Mouse (Mus musculus): Measurements from ENCODE around the gene Ints5. TPM values are rescaled to one million over a fixed set of nuclear protein-coding genes. Genes with fewer than 3 reads are reported as not detected.

Gene Ints5
- total and polyA plus RNA-seq, 2 experiments: 3.8 to 15.9 TPM

GRCm38 (mm10) chr19:8881034-8881392 is 11.8 kb upstream of the Ints5 start:
- Histone ChIP-seq H3K27me3 (ENCODE audit: control insufficient read depth, insufficient read depth, low read length) (no peaks in the 10 kb centered on the region), H3K27ac (replicated peaks; ENCODE audit: insufficient read depth, low read depth, low read length) (no peak overlapping the region), H3K4me3 (ENCODE audit: insufficient read depth, low read depth, low read length) (peak overlapping the region; percentile 85; the same call in 1 of the 2 replicates), H3K4me1 (ENCODE audit: control insufficient read depth, insufficient read depth, low read length) (peaks cover 5% of the 10 kb centered on the region; the same call in 1 of the 2 replicates), H3K9ac (ENCODE audit: low read depth, low read length) (no peak overlapping the region), H3K79me2 (ENCODE audit: control insufficient read depth, insufficient read depth, low read length) (no peaks in the 10 kb centered on the region), H3K36me3 (ENCODE audit: control insufficient read depth, insufficient read depth, low read length) (peaks cover 2% of the 10 kb centered on the region; the same call in 1 of the 2 replicates)
- DNase-seq (ENCODE audit: extremely low read depth, low read depth, low spot score): no peak
- TF ChIP-seq CTCF (IDR thresholded peaks at IDR 0.05; ENCODE audit: low read depth, low read length) (no peak), POLR2A (IDR thresholded peaks at IDR 0.05; ENCODE audit: extremely low read depth, insufficient read depth, low read length) (no peak)
- 4% methylated on average over 3 of the region's 3 CpGs for WGBS

GRCm38 (mm10) chr19:8883616-8884015 is 9.2 kb upstream of the Ints5 start, which contains the start of the genes Lbhd1 and Gm49403:
TSS of gene Lbhd1 (plus strand) at chr19:8883732.
TSS of gene Gm49403 (plus strand) at chr19:8883930.
- DNase-seq (ENCODE audit: extremely low read depth, low read depth, low spot score): no peak
- peaks cover 9% of the 10 kb centered on the region for H3K4me1 ChIP-seq (ENCODE audit: control insufficient read depth, insufficient read depth, low read length)
- H3K79me2 ChIP-seq (ENCODE audit: control insufficient read depth, insufficient read depth, low read length): no peaks in the 10 kb centered on the region
- no peak within 1 kb of the TSS for H3K4me3 ChIP-seq (ENCODE audit: insufficient read depth, low read depth, low read length)
- WGBS: 80% methylated on average over 3 of the region's 3 CpGs
- H3K27me3 ChIP-seq (ENCODE audit: control insufficient read depth, insufficient read depth, low read length): no peaks in the 10 kb centered on the region
- no peak within 1 kb of the TSS for H3K9ac ChIP-seq (ENCODE audit: low read depth, low read length)
- H3K27ac ChIP-seq (replicated peaks; ENCODE audit: insufficient read depth, low read depth, low read length): no peak within 1 kb of the TSS
- H3K36me3 ChIP-seq (ENCODE audit: control insufficient read depth, insufficient read depth, low read length): no peaks in the 10 kb centered on the region; the same call in 1 of the 2 replicates
- TF ChIP-seq CTCF (IDR thresholded peaks at IDR 0.05; ENCODE audit: low read depth, low read length) (no peak), POLR2A (IDR thresholded peaks at IDR 0.05; ENCODE audit: extremely low read depth, insufficient read depth, low read length) (no peak)

GRCm38 (mm10) chr19:8886916-8887584 is 5.8 kb upstream of the Ints5 start:
- peaks cover 7% of the 10 kb centered on the region for H3K4me1 ChIP-seq (ENCODE audit: control insufficient read depth, insufficient read depth, low read length)
- peak; percentile 55 for DNase-seq (ENCODE audit: extremely low read depth, low read depth, low spot score)
- H3K36me3 ChIP-seq (ENCODE audit: control insufficient read depth, insufficient read depth, low read length): peaks cover 3% of the 10 kb centered on the region; the same call in 1 of the 2 replicates
- 26% methylated on average over 1 of the region's 1 CpGs for WGBS
- H3K27ac ChIP-seq (replicated peaks; ENCODE audit: insufficient read depth, low read depth, low read length): no peak overlapping the region
- no peak overlapping the region for H3K9ac ChIP-seq (ENCODE audit: low read depth, low read length)
- no peak overlapping the region for H3K4me3 ChIP-seq (ENCODE audit: insufficient read depth, low read depth, low read length)
- H3K27me3 ChIP-seq (ENCODE audit: control insufficient read depth, insufficient read depth, low read length): no peaks in the 10 kb centered on the region
- peaks cover 3% of the 10 kb centered on the region; the same call in 1 of the 2 replicates for H3K79me2 ChIP-seq (ENCODE audit: control insufficient read depth, insufficient read depth, low read length)
- TF ChIP-seq POLR2A (IDR thresholded peaks at IDR 0.05; ENCODE audit: extremely low read depth, insufficient read depth, low read length): no peak
- TF ChIP-seq CTCF (IDR thresholded peaks at IDR 0.05; ENCODE audit: low read depth, low read length): no peak

- peaks cover 3% of the 10 kb centered on the region; the same call in 1 of the 2 replicates for H3K36me3 ChIP-seq (ENCODE audit: control insufficient read depth, insufficient read depth, low read length)
- H3K4me3 ChIP-seq (ENCODE audit: insufficient read depth, low read depth, low read length): peak overlapping the region; percentile 82
- peaks cover 3% of the 10 kb centered on the region; the same call in 1 of the 2 replicates for H3K79me2 ChIP-seq (ENCODE audit: control insufficient read depth, insufficient read depth, low read length)
- H3K9ac ChIP-seq (ENCODE audit: low read depth, low read length): peak overlapping the region; percentile 83
- WGBS: 11% methylated on average over 19 of the region's 19 CpGs
- H3K27ac ChIP-seq (replicated peaks; ENCODE audit: insufficient read depth, low read depth, low read length): peak overlapping the region; percentile 72
- peak; percentile 27 for DNase-seq (ENCODE audit: extremely low read depth, low read depth, low spot score)
- TF ChIP-seq POLR2A (IDR thresholded peaks at IDR 0.05; ENCODE audit: extremely low read depth, insufficient read depth, low read length) (no peak), CTCF (IDR thresholded peaks at IDR 0.05; ENCODE audit: low read depth, low read length) (no peak)
- peaks cover 7% of the 10 kb centered on the region for H3K4me1 ChIP-seq (ENCODE audit: control insufficient read depth, insufficient read depth, low read length)
- no peaks in the 10 kb centered on the region for H3K27me3 ChIP-seq (ENCODE audit: control insufficient read depth, insufficient read depth, low read length)
Measured at GRCm38 (mm10) chr19:8887585-8888463, 5.0 kb upstream of the Ints5 start.

- H3K27me3 ChIP-seq (ENCODE audit: control insufficient read depth, insufficient read depth, low read length): no peaks in the 10 kb centered on the region
- H3K9ac ChIP-seq (ENCODE audit: low read depth, low read length): peak within 1 kb of the TSS; percentile 84
- H3K36me3 ChIP-seq (ENCODE audit: control insufficient read depth, insufficient read depth, low read length): peaks cover 3% of the 10 kb centered on the region; the same call in 1 of the 2 replicates
- under 1% methylated on average over 58 of the region's 58 CpGs for WGBS
- peak within 1 kb of the TSS; percentile 82 for H3K4me3 ChIP-seq (ENCODE audit: insufficient read depth, low read depth, low read length)
- peak; percentile 88 for DNase-seq (ENCODE audit: extremely low read depth, low read depth, low spot score)
- H3K27ac ChIP-seq (replicated peaks; ENCODE audit: insufficient read depth, low read depth, low read length): peak within 1 kb of the TSS; percentile 72
- no peak for TF ChIP-seq CTCF (IDR thresholded peaks at IDR 0.05; ENCODE audit: low read depth, low read length)
- TF ChIP-seq POLR2A (IDR thresholded peaks at IDR 0.05; ENCODE audit: extremely low read depth, insufficient read depth, low read length): peak; percentile 63; the same call in 1 of the 2 replicates
- H3K79me2 ChIP-seq (ENCODE audit: control insufficient read depth, insufficient read depth, low read length): peaks cover 5% of the 10 kb centered on the region; the same call in 1 of the 2 replicates
- peaks cover 7% of the 10 kb centered on the region for H3K4me1 ChIP-seq (ENCODE audit: control insufficient read depth, insufficient read depth, low read length)
Measured at GRCm38 (mm10) chr19:8888511-8889385, 4.1 kb upstream of the Ints5 start, which contains the start of the genes 1810009A15Rik and Gm49416. TSS of gene 1810009A15Rik (plus strand) at chr19:8888853. TSS of gene Gm49416 (plus strand) at chr19:8888926.

Measured in liver, adult 2 months (tissue).